Mouse (Mus musculus) CH12.LX (cell line): ENCODE results near the gene Rph3al. TPM values are rescaled to one million over a fixed set of nuclear protein-coding genes. Genes with fewer than 3 reads are reported as not detected.

Source experiments
- DNase-seq: peaks from one replicate; pipeline ENCODE4 v3.0.0-alpha.2; 2013; ENCODE audit errors: extremely low read depth
- H3K27ac ChIP-seq: 2 replicates; pipeline ENCODE4 v1.5.1; 2012; ENCODE audit warnings: low read depth, mild to moderate bottlenecking, control low read depth, moderate library complexity; ENCODE audit not compliant: insufficient read depth
- H3K27me3 ChIP-seq: replicated peaks from 2 replicates; pipeline ENCODE3; 2012; ENCODE audit warnings: inconsistent platforms
- H3K36me3 ChIP-seq, 2 experiments: replicated peaks in 1 of 2; 2 replicates each; pipeline versions ENCODE3 to v1.6.1; 2012; ENCODE audit warnings: inconsistent platforms in 1 of 2, low read length in 1 of 2, mild to moderate bottlenecking in 1 of 2, mixed read lengths in 1 of 2, moderate library complexity in 1 of 2; ENCODE audit not compliant: control insufficient read depth in 1 of 2, insufficient read depth in 1 of 2
- H3K4me1 ChIP-seq, 2 experiments: 2 replicates each; pipeline ENCODE4 v1.6.1; 2012; ENCODE audit warnings: inconsistent platforms in 1 of 2, moderate library complexity in 1 of 2; ENCODE audit not compliant: insufficient read depth in 2 of 2, control insufficient read depth in 1 of 2
- H3K4me2 ChIP-seq: 2 replicates; pipeline ENCODE4 v1.6.1; 2012; ENCODE audit warnings: low read depth, mild to moderate bottlenecking, control low read depth; ENCODE audit not compliant: poor library complexity, insufficient read depth, severe bottlenecking
- H3K4me3 ChIP-seq, 3 experiments: fragments of 150-350 bp in 1 of 3; sonication (generic) in 1 of 3; replicated peaks in 1 of 3; 2 replicates each; pipeline versions ENCODE3 to v1.5.1; 2011 to 2012; ENCODE audit warnings: low read depth in 2 of 3, low read length in 2 of 3, mild to moderate bottlenecking in 2 of 3, moderate library complexity in 2 of 3, control low read depth in 1 of 3, improper control_type of control experiment in 1 of 3, inconsistent platforms in 1 of 3, mixed read lengths in 1 of 3; ENCODE audit not compliant: poor library complexity in 1 of 3
- H3K79me2 ChIP-seq: replicated peaks from 2 replicates; pipeline ENCODE4 v1.6.1; 2012; ENCODE audit warnings: mild to moderate bottlenecking, moderate library complexity; ENCODE audit not compliant: control insufficient read depth, poor library complexity, insufficient read depth, severe bottlenecking; ENCODE audit errors: extremely low read depth
- H3K9ac ChIP-seq: 2 replicates; pipeline ENCODE4 v1.6.1; 2012; ENCODE audit warnings: low read depth, mild to moderate bottlenecking, control low read depth, moderate library complexity; ENCODE audit not compliant: insufficient read depth
- H3K9me3 ChIP-seq: replicated peaks from 2 replicates; pipeline ENCODE3; 2012; ENCODE audit warnings: low read length, inconsistent platforms, mixed read lengths
- BHLHE40 ChIP-seq: IDR thresholded peaks from 2 replicates; pipeline ENCODE4 v1.6.1; 2011; ENCODE audit warnings: mild to moderate bottlenecking, low read depth, low read length, improper control_type of control experiment
- CTCF ChIP-seq, 2 experiments: IDR thresholded peaks in 1 of 2; conservative IDR thresholded peaks in 1 of 2; 2 replicates each; pipeline ENCODE4 v1.5.1; 2011 to 2012; ENCODE audit warnings: low read depth in 2 of 2, low read length in 2 of 2, improper control_type of control experiment in 1 of 2, inconsistent platforms in 1 of 2, mild to moderate bottlenecking in 1 of 2, moderate library complexity in 1 of 2
- ELF1 ChIP-seq: IDR thresholded peaks from 2 replicates; pipeline ENCODE4 v1.6.1; 2014; ENCODE audit warnings: low read depth, mild to moderate bottlenecking, inconsistent platforms, low read length, improper control_type of control experiment
- IRF4 ChIP-seq: IDR thresholded peaks from 2 replicates; pipeline ENCODE4 v1.6.1; 2014; ENCODE audit warnings: low read depth, mild to moderate bottlenecking, inconsistent platforms, low read length, improper control_type of control experiment
- JUND ChIP-seq: conservative IDR thresholded peaks from 2 replicates; pipeline ENCODE4 v1.6.1; 2011; ENCODE audit warnings: low read depth, low read length, improper control_type of control experiment
- MAFK ChIP-seq: IDR thresholded peaks from 2 replicates; pipeline ENCODE4 v1.6.1; 2011; ENCODE audit warnings: low read length, improper control_type of control experiment; ENCODE audit not compliant: insufficient replicate concordance
- MAX ChIP-seq: IDR thresholded peaks from 2 replicates; pipeline ENCODE4 v1.6.1; 2011; ENCODE audit warnings: low read length, improper control_type of control experiment
- MAZ ChIP-seq: IDR thresholded peaks from 2 replicates; pipeline ENCODE4 v1.6.1; 2012; ENCODE audit warnings: low read depth, mild to moderate bottlenecking, inconsistent platforms, low read length, improper control_type of control experiment, moderate library complexity
- MEF2A ChIP-seq: IDR thresholded peaks from 2 replicates; pipeline ENCODE4 v1.6.1; 2014; ENCODE audit warnings: low read depth, mild to moderate bottlenecking, inconsistent platforms, low read length, improper control_type of control experiment, borderline replicate concordance
- MXI1 ChIP-seq: IDR thresholded peaks from 2 replicates; pipeline ENCODE4 v1.6.1; 2011; ENCODE audit warnings: mild to moderate bottlenecking, low read depth, low read length, improper control_type of control experiment
- POLR2A ChIP-seq: IDR thresholded peaks from 2 replicates; pipeline ENCODE4 v1.6.1; 2011; ENCODE audit warnings: low read depth, mild to moderate bottlenecking, improper control_type of control experiment, low read length
- RAD21 ChIP-seq: IDR thresholded peaks from 2 replicates; pipeline ENCODE4 v1.6.1; 2011; ENCODE audit warnings: low read depth, mild to moderate bottlenecking, low read length, improper control_type of control experiment, moderate library complexity
- SIN3A ChIP-seq: IDR thresholded peaks from 2 replicates; pipeline ENCODE4 v1.6.1; 2012; ENCODE audit warnings: low read length, improper control_type of control experiment, inconsistent platforms
- SMC3 ChIP-seq: IDR thresholded peaks from 2 replicates; pipeline ENCODE4 v1.6.1; 2011; ENCODE audit warnings: low read depth, low read length, improper control_type of control experiment
- TBP ChIP-seq: conservative IDR thresholded peaks from 2 replicates; pipeline ENCODE4 v1.6.1; 2011; ENCODE audit warnings: low read depth, low read length, improper control_type of control experiment
- TCF12 ChIP-seq: IDR thresholded peaks from 2 replicates; pipeline ENCODE4 v1.6.1; 2014; ENCODE audit warnings: low read depth, mild to moderate bottlenecking, inconsistent platforms, low read length, improper control_type of control experiment
- UBTF ChIP-seq: IDR thresholded peaks from 2 replicates; pipeline ENCODE4 v1.6.1; 2012; ENCODE audit warnings: low read depth, mild to moderate bottlenecking, inconsistent platforms, low read length, improper control_type of control experiment, moderate library complexity
- ZC3H11A ChIP-seq: IDR thresholded peaks from 2 replicates; pipeline ENCODE4 v1.6.1; 2012; ENCODE audit warnings: low read depth, mild to moderate bottlenecking, inconsistent platforms, low read length, improper control_type of control experiment
- dilution Hi-C: fragments of 300-500 bp; cut with MboI; formaldehyde crosslinking; loops from 2 replicates; pipeline ENCODE4 v1.14.3; 2020; ENCODE audit warnings: low sequenced_read_pairs; ENCODE audit not compliant: extremely low pct_unique_long_range_greater_than_20kb, extremely low pct_ligation_motif_present
- in situ Hi-C: fragments of 300-500 bp; cut with MboI; formaldehyde crosslinking; loops from 3 replicates; pipeline ENCODE4 v1.14.3; 2019; ENCODE audit warnings: low sequenced_read_pairs, low pct_ligation_motif_present, low pct_unique_long_range_greater_than_20kb, mixed read lengths
- polyA plus RNA-seq: library from polyadenylated mRNA; unstranded; fragments of >175 nt; gene quantifications from 2 replicates; pipeline ENCODE4 v1.2.1, GENCODE M21; 2012; ENCODE audit warnings: low read depth; ENCODE audit not compliant: insufficient read length
- total RNA-seq, 2 experiments: library from RNA; depleted of rRNA; stranded (reverse); fragments of 300-350 nt in 1 of 2; fragments of >200 nt in 1 of 2; gene quantifications; 2 replicates each; pipeline ENCODE4 v1.2.3; 2012 to 2014

Gene Rph3al
- total and polyA plus RNA-seq, 3 experiments: 0.34 to 0.39 TPM; not detected in 1

GRCm38 (mm10) chr11:75970629-75971028 is 32.4 kb upstream of the Rph3al start (continued):
- TF ChIP-seq TBP: no peak
- TF ChIP-seq BHLHE40: no peak
- TF ChIP-seq SMC3: peak; percentile 47
- TF ChIP-seq, all 38 proteins: peak for 4

GRCm38 (mm10) chr11:75968761-75969160 is 30.5 kb upstream of the Rph3al start:
- H3K4me2 ChIP-seq: no peak overlapping the region
- no peaks in the 10 kb centered on the region for H3K36me3 ChIP-seq
- in situ Hi-C loops: loop anchor here (5.0 to 10.0 kb wide), 3 partner anchors 56 to 254 kb away; no protein-coding TSS in a partner anchor
- no peaks in the 10 kb centered on the region for H3K9me3 ChIP-seq
- TF ChIP-seq MXI1 (no peak), MEF2A (no peak), RAD21 (no peak), SIN3A (no peak), CTCF (conservative IDR thresholded peaks at IDR 0.05 in 1 of 2, IDR thresholded peaks at IDR 0.05 in 1 of 2; ENCODE audit: low read depth in 2 of 2, low read length in 2 of 2) (no peak), TCF12 (no peak)
- TF ChIP-seq, all 38 proteins: peak for 0
- no peak for DNase-seq
- Histone ChIP-seq H3K79me2 (no peaks in the 10 kb centered on the region), H3K27me3 (peaks cover 81% of the 10 kb centered on the region), H3K9ac (no peak overlapping the region), H3K4me3 (no peak overlapping the region), H3K4me1 (peaks cover 0 to 13% of the 10 kb centered on the region in 2 experiments; a peak in 2 of 4 replicates), H3K27ac (no peak overlapping the region)
- dilution Hi-C loops: no loop called here

GRCm38 (mm10) chr11:75966401-75967372 is 28.5 kb upstream of the Rph3al start:
- in situ Hi-C loops: loop anchor here (5.0 to 10.0 kb wide), 3 partner anchors 54 to 252 kb away; no protein-coding TSS in a partner anchor
- H3K27ac ChIP-seq: no peak overlapping the region
- TF ChIP-seq ELF1: no peak; the same call in 1 of the 2 replicates
- TF ChIP-seq POLR2A: peak; percentile 17; the same call in 1 of the 2 replicates
- 0 out of 2 replicates have a peak, but pooled peaks have one; percentile 42 for TF ChIP-seq MAZ
- peak; percentile 79 for TF ChIP-seq RAD21
- TF ChIP-seq MAX: peak; percentile 36
- peak; percentile 75; the same call in 1 of the 2 replicates for TF ChIP-seq UBTF
- peak; percentile 65; the same call in 1 of the 2 replicates for TF ChIP-seq ZC3H11A
- peak; percentile 47; the same call in 1 of the 2 replicates for TF ChIP-seq MEF2A
- peak; percentile 40; the same call in 1 of the 2 replicates for TF ChIP-seq TCF12
- no peak for TF ChIP-seq JUND
- peak; percentile 15; the same call in 1 of the 2 replicates for TF ChIP-seq SIN3A
- TF ChIP-seq CTCF (conservative IDR thresholded peaks at IDR 0.05 in 1 of 2, IDR thresholded peaks at IDR 0.05 in 1 of 2; ENCODE audit: low read depth in 2 of 2, low read length in 2 of 2): peak; percentile 21 to 93; a peak in 2 of 4 replicates
- TF ChIP-seq IRF4: peak; percentile 27
- no peak for TF ChIP-seq MAFK
- peak; percentile 90 for TF ChIP-seq SMC3
- TF ChIP-seq MXI1: no peak; the same call in 1 of the 2 replicates
- H3K79me2 ChIP-seq: no peaks in the 10 kb centered on the region
- no peaks in the 10 kb centered on the region for H3K9me3 ChIP-seq
- peak; percentile 57 for DNase-seq
- H3K4me1 ChIP-seq: peaks cover 0 to 13% of the 10 kb centered on the region in 2 experiments; a peak in 2 of 4 replicates
- H3K4me3 ChIP-seq: peak overlapping the region; percentile 40 to 71 (median 55)
- H3K4me2 ChIP-seq: peak overlapping the region; percentile 92
- dilution Hi-C loops: no loop called here
- peaks cover 84% of the 10 kb centered on the region for H3K27me3 ChIP-seq
- H3K36me3 ChIP-seq: no peaks in the 10 kb centered on the region
- peak overlapping the region; percentile 42 for H3K9ac ChIP-seq
